Mouse (Mus musculus): ENCODE results near the gene Pnldc1.
A peak's percentile ranks its signal among the peaks of the same experiment; 100 is the strongest.
"Not testable (repeated sequence)": the region's sequence is repeated elsewhere in the genome, so short reads cannot be mapped to it uniquely, and the experiment has no call there.

Gene Pnldc1

DNA sequence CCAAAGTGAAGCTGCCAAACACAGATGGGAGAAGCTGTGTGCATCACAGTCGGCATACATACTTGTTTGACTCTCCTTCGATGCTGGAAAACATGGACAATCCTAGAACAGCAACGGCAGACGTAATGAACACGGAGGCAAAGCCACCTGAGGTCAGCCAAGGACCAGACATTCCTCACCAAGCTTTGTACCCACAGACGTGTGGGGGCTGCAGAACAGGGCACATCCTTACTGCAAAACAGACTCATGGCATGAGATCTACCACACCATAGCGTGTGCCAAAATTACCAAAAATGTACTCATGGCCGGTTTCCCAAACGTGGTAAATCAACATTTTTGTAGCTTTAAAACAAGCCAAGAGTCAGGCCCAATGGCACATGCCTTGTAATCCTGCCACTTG, 3.6 kb downstream of the Pnldc1 start:
- no peak for DNase-seq (ENCODE audit: low spot score)

DNA sequence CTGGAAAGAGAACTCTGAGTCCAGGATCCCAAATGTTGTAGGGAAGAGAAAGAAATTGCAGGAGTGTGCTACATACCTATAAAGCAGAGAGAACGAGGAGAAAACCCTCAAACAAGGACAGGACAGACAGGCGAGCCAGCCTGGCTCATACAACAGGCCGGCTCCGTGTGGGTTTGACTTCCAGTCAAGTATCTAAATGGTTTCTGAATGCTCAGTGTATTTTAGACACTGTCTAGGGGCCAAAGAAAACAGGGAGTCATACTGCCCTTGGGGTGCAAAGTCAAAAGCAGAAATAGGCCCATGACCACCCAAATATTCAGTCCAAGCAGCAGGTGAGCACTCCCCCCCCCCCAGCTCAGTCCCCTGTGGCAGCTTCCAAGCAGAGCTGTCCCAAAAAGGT, 4.2 kb downstream of the Pnldc1 start:
- no peak for DNase-seq (ENCODE audit: low spot score)

DNA sequence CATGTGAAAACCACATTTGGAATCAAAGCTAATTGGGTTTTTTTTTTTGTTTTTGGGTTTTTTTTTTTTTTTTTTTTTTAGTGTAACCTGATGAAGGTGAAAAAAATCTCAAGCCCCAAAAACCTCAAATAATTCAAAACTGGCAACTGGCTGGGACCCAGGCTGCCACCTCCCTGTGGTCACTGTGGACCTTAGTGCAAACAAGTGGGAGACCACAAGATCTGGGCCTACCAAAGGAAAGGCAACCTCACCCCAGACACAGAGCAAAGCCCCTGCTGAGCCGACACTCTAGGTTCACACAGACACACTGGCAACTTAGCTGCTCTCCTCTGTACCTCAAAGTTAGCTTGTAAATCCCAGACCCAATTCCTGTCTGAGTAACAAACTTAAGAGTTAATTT, 5.7 kb downstream of the Pnldc1 start:
- DNase-seq (ENCODE audit: low spot score): no peak

DNA sequence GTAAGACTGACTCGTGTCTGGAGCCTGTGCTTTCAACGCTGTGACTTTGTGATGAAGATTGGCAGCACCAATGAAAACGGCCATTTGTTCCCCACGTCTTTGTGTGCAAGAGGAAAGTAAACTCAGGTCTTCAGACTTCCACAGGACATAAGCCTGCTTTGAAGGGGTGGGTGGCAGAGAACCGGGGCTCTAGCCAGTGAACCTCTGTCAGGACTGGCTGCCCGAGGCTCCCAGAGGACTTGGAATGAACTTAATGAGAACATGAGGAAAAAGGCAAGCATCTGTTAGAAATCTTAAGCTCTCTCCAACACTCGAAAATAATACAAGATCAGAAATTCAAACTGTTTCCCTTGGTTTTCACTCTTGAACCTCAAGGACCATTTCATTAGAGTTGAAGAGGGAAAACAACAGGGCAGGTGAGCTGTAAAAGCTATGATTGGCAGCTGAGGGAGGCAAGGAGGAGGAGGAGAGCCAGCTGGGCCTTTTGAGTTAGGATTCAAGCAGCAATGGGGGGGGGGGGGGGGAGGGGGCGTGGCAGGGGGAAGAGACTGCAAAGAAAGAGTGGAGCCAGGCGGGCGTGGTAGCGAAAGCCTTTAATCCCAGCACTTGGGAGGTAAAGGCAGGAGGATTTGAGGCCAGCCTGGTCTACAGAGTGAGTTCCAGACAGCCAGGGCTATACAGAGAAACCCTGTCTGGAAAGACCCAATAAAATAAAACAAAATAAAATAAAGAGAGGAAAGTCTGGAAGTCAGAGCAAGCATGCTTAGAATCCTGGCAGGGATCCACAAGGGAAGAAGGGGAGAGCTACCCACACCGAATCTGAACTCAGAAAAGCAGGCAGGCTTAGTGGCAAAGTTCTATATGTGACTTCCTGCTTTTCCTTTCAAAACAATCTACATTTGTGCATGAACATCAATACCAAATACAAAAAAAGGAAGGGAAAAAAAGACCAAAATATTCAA, 6.4 kb downstream of the Pnldc1 start:
- DNase-seq (ENCODE audit: low spot score): no peak

DNA sequence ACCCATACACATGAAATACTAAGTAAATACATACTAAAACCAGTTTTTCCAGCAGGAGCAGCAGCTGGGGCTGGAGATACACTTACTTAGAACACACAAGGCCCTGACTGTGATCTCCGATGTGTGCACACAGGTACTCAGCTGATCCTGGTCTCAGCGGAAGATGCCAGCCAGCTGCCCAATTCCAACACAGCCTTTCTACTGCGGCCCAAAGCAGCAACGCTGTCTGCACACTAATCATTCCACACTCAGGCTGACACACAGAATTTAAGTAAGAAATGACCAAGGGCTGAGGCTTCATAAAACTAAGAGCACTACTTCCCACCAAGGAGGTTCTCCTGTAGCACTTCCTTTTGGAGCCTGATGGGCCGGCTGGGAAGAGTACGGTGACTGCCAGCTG, 7.7 kb downstream of the Pnldc1 start:
- no peak for DNase-seq (ENCODE audit: low spot score)

DNA sequence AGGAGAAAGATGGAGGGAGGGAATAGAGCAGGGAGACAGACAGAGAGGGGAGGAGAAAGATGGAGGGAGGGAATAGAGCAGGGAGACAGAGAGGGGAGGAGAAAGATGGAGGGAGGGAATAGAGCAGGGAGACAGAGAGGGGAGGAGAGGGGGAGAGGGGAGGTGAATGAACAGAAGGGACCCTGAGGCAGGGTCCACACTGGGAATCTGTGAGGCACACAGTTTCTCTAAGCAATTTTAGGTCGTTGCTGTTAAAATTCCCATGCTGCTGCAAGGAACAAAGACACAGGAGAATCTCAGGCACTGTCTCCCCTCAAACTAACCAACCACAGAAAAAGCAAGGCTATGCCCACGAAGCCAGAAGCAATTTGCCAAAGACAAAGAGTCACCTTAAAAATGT, 11.4 kb downstream of the Pnldc1 start:
- not testable (repeated sequence) for DNase-seq (ENCODE audit: low spot score)

DNA sequence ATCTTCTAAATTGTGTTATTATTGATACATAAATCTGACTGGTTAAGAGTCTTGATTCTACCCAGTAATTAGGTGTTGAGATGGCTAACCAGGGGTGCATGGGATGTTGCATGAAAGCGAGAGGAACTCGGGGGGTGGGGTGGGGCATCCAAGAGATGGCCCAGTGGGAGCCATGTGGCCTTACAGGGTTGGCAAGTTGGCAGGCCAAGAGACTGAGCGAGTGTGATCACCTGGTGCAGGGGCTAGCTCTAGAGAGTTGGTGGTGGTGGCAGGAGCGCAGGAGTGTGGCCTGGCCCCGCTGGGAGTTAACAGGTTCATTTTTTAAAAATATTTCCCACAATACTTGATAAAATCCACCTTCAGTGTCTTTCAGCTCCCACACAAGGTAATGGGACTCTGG, 12.4 kb downstream of the Pnldc1 start:
- DNase-seq (ENCODE audit: low spot score): no peak

DNA sequence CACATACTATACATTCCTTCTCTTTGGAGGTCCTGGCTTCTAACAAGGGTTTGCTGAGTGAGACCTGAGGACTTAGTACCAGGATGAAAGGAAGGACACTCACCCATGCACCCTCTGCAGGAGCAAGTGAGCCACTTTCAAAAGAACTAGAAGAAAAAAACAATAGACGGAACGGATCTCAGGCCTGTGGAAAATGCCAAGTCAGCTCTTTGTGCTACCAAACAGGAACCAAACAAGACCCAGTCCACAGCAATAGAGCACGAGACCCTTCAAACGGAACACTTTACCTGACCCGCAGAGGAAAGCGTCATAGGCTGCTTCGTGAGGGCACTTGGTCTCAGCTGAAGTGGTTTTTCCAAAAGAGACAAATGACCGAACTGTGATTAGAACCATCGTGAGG, 18.0 kb downstream of the Pnldc1 start:
- DNase-seq (ENCODE audit: low spot score): no peak

DNA sequence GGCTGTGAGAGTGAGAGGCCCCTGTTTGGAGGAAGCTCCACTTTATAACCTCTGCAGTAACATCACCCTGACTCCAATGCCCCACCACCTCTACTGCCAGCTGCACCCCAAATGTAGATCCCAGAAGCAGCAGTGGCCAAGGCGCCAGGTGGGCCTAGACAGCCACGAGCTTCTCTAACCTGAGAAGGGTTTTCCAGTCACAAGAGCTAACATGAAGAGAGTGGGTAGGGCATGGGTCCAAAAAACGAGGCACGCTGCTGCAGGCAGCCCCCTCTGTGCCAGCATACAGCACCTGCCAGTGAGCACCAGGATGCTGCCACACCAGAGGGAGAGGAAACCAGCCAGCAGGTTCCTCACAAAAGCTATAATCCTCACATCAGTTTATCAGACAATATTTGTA, 19.0 kb downstream of the Pnldc1 start:
- no peak for DNase-seq (ENCODE audit: low spot score)

DNA sequence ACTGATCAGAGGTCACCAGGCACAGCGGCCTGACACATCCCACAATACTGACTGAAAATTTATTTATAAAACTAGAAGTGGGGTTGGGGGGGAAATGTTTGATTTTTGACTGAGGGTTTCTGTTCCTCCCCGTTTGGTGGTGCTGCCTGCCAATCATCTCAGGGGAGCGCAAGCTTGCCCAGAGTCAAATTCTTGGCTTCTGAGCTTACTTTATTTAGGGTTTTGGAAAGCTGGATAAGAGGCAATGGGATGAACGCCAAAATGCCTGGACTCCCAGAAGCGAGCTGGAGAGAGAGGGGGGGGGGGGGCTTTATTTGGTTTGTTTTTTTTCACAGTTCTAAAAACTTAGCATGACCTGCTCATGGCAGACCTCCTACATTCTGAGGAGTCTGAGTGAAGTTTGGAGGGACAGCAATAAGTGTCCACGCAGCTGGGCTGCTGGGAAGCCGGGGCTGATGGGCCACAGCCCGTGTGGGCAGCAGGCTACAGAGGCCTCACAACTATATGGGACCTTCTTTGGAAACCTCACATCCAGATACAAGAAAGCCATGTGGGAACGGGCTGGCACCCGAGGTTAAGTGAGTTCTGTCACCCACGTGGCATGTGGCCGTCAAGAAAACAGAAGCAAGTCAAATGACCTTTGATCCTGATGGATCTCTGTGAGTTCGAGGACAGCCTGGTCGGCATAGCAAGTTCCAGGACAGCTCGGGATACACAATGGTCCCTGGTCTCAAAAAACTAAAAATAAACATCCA, 22.8 kb downstream of the Pnldc1 start:
- no peak for DNase-seq (ENCODE audit: low spot score)

DNA sequence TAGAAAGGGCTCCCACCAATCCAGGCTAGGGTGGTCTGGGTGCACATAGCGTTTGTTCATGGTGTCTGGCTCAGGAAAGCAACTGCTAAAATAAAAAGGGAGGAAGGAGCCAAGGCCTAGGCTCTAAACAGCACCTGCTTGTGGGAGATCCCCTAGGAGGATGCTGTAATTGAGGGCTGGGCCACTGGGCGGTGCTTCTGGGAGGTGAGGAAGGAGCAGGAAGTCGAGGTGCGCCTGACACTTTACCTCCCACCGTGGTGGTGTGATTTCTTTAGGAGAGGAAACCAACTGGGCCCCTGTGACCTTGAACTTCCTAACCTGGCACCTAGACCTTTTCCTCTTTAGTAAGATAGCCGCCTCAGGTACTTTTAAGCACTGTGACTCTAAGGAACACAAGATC, 23.4 kb downstream of the Pnldc1 start:
- no peak for DNase-seq (ENCODE audit: low spot score)

DNA sequence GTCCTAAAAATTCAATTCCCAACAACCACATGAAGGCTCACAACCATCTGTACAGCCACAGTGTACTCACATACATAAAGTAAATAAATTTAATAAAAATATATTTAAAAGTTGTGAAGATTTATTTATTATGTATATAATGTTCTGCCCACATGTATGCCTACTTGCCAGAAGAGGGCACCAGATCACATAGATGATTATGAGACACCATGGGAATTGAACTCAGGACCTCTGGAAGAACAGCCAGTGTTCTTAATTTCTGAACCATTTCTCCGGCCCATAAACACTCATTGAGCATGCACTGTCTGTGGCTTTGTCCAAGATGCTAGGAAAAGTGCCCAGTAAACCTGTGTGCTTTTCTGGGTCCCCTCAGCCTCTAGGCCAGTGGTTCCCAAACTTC, 28.8 kb downstream of the Pnldc1 start:
- DNase-seq (ENCODE audit: low spot score): no peak

DNA sequence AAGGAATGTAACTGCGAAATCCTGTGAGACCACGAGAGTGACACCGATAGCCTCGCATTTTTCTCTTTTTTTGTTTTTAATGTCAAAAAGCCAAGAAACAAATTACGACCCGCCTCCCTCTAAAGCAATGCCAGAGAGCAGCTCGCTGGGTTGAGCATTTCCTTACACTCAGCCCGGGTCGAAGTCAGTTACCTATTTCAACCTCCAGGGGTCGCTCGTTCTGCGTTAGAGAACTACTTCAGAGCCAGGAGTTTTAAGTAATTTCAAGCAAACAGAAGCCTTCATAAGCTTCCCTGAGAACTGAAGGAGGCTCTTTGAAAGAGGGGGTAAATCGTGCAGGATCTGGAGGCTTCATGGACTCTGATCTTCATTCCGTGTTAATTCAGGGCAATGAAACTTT, 29.9 kb downstream of the Pnldc1 start:
- DNase-seq (ENCODE audit: low spot score): peak; percentile 48

DNA sequence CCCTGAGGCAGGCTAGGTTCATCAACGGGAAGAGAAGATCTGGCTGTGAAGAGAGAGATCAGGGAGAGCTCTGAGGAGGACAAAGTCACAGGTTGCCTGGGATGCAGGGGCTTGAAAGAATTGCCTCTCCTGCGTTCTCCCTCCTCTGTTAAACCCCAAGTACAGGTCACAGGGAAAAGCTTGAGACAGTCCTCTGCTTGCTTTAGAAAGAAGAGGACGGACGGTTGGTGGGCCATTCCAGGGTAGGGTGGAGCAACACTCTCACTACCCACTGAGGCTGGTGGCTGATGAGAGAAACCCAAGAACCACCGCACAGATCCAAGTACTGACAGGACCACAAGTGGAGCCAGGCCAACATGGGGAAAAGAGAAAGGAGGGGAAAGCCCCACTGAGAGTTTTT, 34.3 kb downstream of the Pnldc1 start, which contains the start of gene Mrgprh:
Gene Mrgprh (plus strand): TSS at position 301 of the 400 bp plus-strand sequence.
- no peak for DNase-seq (ENCODE audit: low spot score)

DNA sequence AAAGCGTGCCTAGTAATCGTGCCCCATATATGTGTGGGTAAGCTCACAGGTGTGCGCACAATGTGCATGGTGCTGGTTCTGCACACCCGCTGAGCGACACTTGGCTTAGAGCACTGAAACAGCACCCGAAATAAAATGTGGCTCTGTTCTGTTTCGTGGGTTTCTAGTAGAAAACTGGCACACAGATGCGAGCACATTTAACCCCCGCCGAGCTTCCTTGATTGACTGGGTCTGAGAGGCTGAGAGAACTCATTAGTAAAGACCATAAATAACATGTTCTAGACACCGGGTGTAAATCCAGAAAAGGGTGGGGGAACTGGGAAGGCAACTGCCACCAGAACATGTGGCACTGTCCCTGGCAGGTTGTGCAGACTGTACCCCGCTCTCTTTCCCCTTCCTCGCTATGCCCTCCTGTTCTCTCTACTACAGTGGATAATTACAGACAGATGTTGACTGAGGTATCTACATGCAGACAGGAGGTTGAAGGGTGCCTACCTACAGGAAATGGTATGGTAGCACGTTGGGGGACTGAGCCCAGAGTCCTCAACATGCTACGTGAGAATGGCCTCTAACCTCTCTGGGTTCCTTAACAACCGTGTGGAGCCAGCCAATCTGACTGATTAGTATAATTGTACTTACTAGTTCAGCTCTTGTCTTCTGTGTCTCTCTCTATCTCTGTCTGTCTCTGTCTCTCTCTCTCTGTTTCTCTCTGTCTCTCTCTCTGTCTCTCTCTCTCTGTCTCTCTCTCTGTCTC, 37.6 kb downstream of the Pnldc1 start:
- DNase-seq (ENCODE audit: low spot score): no peak

DNA sequence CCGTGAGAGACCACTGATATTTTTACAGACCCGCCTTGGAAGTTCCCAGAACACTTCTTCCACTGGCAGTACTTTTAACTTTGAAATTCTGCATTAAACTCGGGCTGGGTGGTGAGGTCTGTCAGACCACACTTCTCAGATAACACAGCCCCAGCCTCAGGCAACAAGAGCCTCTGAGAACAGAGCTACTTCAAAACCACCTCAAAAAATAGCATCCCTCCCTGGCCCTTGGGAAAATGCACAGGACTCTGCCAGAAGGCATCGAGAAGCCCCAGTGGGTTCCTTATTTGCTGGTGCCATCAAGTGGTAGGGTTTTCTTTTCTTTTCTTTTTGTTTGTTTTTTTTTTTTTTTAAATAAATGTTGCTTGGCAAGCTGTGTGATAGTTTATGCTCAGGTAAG, 41.4 kb downstream of the Pnldc1 start:
- DNase-seq (ENCODE audit: low spot score): no peak

DNA sequence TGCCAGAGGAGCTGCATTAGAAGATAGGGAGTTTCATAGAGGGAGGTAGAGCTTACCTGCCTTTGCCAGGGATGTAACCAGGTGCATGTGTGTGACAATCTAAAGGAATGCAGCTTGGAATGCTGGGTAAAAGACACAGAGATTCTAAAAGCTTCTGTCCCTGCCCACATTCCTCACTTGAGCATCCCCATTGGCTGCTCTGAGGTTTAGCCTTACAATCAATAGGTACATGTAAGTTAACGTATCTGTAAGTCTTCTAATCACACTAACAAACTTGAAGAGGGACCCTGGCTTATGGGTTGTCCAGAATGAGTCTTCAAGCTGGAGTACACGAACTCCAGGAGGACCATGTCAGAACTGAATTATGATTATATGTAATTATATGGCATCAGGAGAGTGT, 42.0 kb downstream of the Pnldc1 start, which contains the start of gene Mas1:
Gene Mas1 (minus strand): TSS at position 101 of the 400 bp plus-strand sequence.
- no peak for DNase-seq (ENCODE audit: low spot score)

DNA sequence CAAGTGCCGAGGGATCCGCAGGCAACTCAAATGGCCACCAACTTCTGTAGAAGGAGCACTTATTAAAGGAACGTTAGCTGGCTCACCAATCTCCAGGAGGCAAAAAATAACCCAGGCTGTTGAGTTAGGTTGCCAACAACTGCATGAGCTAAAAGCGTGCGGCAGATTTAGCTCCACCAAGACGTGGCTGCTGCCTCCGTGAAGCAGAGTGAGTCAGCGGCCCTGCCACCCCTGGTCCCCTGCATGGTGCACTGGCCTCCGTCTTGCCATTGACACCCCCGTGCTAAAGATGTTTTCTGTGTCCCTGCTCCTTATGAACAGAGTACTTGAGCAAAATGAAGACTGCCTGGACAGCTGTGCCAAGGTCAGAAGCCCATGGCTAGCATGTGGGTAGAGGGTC, 43.2 kb downstream of the Pnldc1 start:
- no peak for DNase-seq (ENCODE audit: low spot score)

DNA sequence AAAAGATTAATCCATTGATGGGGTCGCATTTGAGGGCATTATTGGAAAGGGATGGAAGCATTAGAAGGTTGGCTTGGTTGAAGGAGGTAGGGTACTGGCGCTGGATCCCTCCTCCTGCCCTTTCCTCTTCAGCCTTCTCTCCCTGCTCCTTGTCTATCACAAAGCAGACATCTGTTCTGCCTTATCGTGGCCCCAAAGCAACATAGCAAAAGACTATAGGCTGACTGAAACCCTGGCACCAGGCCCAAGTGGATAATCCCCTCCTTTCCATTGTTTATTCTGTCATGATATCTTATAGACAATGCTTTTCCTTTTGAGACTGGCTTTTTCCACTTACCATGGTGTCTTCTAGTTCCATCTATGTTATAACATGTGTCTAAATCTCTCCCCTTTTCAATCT, 44.6 kb downstream of the Pnldc1 start:
- no peak for DNase-seq (ENCODE audit: low spot score)

DNA sequence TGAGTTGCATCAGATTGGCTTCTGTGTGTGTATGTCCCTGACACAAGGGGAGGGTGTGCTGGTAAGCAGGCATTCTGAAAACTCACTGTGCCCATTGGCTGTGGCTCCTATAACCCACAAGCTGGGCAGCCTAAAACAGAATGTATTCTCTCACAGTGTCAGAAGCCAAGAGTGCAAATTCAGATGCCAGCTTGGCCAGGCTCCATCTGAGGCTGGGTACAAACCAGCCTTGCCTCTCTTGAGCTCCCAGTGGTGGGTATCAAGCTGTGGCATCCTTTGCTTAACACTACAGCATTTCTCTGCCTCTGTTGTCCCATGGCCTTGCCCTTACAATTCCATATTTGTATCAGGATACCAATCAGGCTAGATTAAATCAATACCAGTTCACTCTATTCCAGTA, 45.9 kb downstream of the Pnldc1 start:
- DNase-seq (ENCODE audit: low spot score): no peak

DNA sequence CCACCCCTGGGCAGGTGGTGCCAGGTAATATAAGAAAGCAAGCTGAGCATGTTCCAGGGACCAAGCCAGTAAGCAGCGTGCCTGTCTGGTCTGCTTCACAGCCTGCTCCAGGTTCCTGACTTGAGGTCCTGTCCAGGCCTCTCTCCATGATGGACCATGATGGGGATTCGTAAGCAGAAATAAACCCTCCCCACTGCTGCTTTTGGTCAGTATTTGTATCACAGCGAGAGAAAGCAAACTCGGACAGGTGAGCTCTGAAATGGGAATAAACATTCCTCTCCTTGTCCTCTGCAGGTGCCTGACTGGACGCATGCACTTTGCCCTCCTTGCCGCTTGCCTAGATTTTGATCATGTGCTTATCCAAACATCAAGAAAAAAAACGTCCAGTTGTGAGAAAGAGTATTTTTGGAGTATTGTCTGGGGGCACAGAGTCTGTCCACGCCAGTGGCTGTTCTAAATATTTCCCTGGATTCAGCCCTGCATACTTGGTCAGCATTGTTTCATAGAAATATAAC, 51.0 kb downstream of the Pnldc1 start:
- no peak for DNase-seq (ENCODE audit: low spot score)

DNA sequence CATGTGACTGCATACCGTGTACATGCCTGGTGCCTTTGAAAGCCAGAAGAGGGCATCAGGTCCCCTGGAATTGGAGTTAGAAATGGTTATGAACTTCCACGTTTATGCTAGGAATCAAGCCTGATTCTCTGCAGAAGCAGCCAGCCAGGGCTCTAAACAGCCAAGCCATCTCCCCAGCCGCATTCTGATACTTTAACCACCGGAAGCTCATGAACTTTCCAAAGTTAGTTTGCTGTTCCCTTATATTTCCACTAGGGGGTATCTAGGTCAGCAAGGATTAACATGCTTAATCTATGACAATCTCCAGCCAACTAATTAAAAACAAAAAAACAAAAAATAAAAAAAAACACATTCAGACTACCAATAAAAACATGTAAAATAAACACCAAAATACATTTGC, 52.0 kb downstream of the Pnldc1 start:
- no peak for DNase-seq (ENCODE audit: low spot score)

All from ovary, adult 18-20 months (tissue).